Mouse (Mus musculus): ENCODE results near the gene Pgls. TPM values are rescaled to one million over a fixed set of nuclear protein-coding genes. Genes with fewer than 3 reads are reported as not detected.

The Pgls gene
- total RNA-seq, 4 experiments from 2014 or later: 29.1 to 38.5 (median 33.6) TPM

- no peak for DNase-seq (ENCODE audit: low spot score in 2 of 2)
Measured at GRCm38 (mm10) chr8:71598375-71598774, 6.4 kb downstream of the Pgls start.

GRCm38 (mm10) chr8:71598841-71599240, 6.9 kb downstream of the Pgls start:
- no peak for DNase-seq (ENCODE audit: low spot score in 2 of 2)

DNA sequence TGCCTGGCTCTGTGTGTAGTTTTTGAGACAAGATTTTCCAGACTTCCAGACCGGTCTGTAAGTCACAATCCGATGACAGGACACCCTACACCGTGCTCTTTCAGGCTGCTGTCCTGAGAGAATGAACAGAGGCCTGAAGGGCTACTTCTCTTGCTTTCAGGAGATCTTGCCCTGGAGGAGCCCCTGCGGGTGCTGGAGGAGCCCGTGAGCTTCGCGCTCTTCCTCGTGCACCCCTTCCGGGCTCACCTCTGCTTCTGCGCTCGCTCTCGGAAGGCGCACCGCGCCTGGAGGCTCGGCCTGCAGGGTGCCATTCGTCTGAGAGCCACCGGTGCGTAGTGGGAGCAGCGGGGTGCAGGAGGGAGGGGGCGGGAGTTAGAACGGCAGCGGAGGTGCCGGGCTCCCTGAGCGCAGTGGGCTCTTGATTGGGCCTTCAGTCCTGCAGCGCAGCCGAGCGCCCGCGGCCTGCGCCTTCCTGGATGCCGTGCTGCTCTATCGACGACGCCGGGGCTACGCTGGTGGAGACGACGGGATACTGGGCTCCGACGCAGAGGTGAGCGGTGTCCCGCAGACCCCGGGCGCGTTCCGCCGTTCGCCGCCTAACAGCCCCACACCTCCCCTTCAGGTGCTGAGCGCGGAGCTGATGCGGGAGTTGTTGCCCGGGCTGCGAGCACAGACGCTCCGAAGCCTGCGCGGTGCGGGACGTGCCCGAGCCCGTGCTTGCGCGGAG, 10.1 kb downstream of the Pgls start:
- no peak for DNase-seq (ENCODE audit: low spot score in 2 of 2)

GRCm38 (mm10) chr8:71602666-71603334, 10.8 kb downstream of the Pgls start:
- DNase-seq (ENCODE audit: low spot score in 2 of 2): peak in 1 of 2 experiments; percentile 53

DNA sequence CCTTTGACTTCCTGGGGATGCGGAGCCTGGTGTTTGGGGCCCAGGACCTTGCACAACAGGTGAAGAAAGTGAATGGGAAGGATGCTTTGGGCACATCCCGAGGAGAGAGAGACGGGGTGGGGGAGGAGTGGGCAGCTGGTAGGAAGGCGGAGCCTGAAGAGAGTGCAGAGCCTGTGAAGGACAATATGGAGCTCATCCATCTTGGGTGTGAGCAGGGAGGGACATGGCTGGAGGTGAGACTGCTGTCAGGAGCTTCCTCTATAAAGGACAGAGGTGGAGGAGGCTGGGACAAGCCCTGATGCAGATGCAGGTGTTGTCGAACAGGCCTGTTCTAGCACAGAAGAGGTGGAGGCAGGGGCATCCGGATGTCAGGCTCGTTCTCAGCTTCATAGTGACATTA, 12.0 kb downstream of the Pgls start:
- DNase-seq (ENCODE audit: low spot score in 2 of 2): no peak

GRCm38 (mm10) chr8:71610822-71611651, 19.1 kb downstream of the Pgls start, which contains the start of gene Colgalt1:
Gene Colgalt1, plus strand, starts transcription at chr8:71610998.
- DNase-seq (ENCODE audit: low spot score in 2 of 2): peak; percentile 97 to 99

GRCm38 (mm10) chr8:71612141-71612540, 20.2 kb downstream of the Pgls start:
- no peak for DNase-seq (ENCODE audit: low spot score in 2 of 2)

DNA sequence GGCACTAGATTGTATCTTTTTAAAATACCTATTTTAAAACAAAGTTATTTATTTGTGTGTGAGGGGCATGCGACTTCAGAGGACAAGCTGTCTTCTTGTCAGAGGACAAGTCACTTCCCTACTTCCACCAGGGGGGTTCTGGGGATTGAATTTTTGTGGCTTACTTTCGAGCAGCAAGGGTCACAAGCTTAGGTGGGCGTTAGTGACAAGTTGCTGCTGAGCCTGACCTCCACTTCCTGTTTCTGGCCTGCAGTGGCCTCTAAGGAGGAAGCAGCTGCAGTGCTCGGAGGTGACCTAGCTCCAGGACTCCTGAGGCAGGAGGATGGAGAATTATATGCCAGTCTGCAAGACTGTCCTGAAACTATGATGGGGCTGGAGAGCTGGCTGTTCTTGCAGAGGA, 21.4 kb downstream of the Pgls start:
- DNase-seq (ENCODE audit: low spot score in 2 of 2): no peak

GRCm38 (mm10) chr8:71619786-71620185, 27.8 kb downstream of the Pgls start:
- no peak for DNase-seq (ENCODE audit: low spot score in 2 of 2)

- DNase-seq (ENCODE audit: low spot score in 2 of 2): no peak
Measured at GRCm38 (mm10) chr8:71625088-71625487, 33.1 kb downstream of the Pgls start.

DNA sequence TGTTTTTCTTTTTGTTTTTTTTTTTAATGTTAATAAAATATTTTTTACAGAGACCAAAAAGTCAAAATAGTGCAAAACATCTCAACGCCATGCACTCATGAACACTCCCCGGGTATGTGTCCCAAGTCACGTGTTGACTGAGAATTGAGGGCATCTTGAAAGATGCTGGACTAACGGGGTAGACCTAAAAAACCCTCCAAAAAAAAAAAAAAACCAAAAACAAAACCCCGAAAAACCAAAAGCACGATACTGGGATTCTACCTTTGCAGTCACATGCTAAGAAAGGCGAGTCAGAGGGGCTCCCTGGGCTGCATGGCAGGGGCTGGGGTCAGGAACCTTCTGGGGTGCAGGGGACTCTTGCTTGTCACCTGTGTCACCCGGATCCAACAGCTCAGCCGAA, 34.8 kb downstream of the Pgls start:
- DNase-seq (ENCODE audit: low spot score in 2 of 2): no peak

- DNase-seq (ENCODE audit: low spot score in 2 of 2): no peak
Measured at GRCm38 (mm10) chr8:71627265-71628099, 35.5 kb downstream of the Pgls start.

- no peak for DNase-seq (ENCODE audit: low spot score in 2 of 2)
Measured at GRCm38 (mm10) chr8:71628396-71629095, 36.6 kb downstream of the Pgls start.

- peak; percentile 87 to 90 for DNase-seq (ENCODE audit: low spot score in 2 of 2)
Measured at GRCm38 (mm10) chr8:71629096-71629697, 37.2 kb downstream of the Pgls start.

DNA sequence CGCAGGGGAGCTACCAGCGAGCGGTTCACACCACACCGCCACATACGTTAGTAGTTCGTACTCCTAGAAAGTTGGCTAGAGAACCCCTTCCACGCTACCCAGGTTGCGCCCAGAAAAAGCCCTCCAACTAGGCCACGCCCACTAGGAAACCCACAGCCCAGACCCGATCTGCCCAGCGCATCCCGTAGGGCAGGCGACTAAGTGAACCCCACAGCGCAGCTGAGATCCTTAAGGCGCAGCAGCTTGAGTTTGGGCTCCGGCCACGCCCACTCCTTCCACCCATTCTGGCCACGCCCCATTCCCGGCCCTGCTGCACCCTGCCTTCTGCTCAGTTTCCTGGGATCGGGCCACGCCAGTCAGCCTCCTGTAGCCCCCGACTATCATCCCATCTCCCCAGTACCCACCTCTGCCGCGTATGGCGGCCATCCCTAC, 37.8 kb downstream of the Pgls start:
- DNase-seq (ENCODE audit: low spot score in 2 of 2): no peak

GRCm38 (mm10) chr8:71630761-71631160, 38.8 kb downstream of the Pgls start:
- DNase-seq (ENCODE audit: low spot score in 2 of 2): no peak

GRCm38 (mm10) chr8:71631897-71632296, 39.9 kb downstream of the Pgls start:
- DNase-seq (ENCODE audit: low spot score in 2 of 2): no peak

DNA sequence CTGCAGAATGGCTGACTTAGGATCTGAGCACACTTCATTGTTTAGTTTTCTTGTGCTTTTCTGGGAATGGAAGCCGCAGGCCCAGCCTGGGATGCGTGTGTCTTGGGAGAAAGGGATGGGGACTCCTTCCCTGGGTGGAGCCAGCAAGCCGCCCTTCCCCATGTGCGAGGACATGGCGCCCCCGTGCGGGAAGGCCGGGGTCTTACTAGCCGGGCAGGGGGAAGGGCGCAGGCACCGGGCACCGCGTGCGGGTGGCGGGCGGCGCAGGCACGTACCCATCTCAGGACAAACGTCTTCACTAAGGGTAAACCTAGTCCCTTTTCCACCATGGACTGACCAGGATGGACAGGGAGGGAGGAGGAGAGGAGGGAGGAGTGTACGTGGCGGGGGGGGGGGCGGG, 41.2 kb downstream of the Pgls start:
- DNase-seq (ENCODE audit: low spot score in 2 of 2): no peak

DNA sequence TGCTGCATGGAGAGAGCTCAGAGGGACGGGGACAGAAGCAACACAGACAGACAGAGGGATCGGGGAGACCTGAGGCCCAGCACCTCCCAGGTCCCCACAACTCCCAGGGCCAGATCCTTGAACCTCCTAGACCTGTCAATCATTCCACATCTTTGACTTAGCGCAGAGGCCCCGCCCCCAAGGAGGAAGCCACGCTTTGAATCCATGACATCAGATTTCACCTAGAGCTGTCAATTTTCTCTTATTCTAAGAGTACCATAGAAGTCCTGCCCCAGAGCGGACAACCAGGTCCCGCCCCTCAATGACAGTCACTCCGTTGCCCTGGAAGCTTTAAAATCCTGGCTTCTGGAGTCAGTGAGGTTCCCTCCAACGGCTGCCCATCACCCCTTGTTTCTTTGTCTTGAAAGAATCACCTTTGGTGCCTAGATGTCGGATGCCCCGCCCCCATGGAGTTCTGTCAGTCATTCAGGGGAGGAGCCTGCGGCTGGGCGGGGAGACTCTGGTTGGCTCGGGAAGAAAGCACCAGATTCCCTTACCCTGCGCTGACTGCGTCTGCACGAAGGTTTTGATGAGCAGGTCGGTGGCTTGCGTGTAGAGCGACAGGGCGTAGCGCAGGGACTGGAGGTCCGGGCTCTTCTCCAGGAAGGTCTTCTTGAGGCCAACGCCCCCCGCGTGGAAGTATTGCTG, 42.1 kb downstream of the Pgls start:
- no peak for DNase-seq (ENCODE audit: low spot score in 2 of 2)
